Mouse (Mus musculus) frontal cortex, postnatal 25 days (tissue): ENCODE measurements at regions not wholly inside any gene's neighbourhood (a gene's known extent, or its start where the extent isn't known, plus 50 kb on each side); places are given as distances from the start of the nearest gene placed in this dataset.

ENCODE experiments used
- DNase-seq, 2 experiments: peaks; one replicate each; pipeline ENCODE4 v3.0.0; 2022; ENCODE audit warnings: low spot score in 2 of 2

GRCm38 (mm10) chr16:85743022-85743421 is 59.9 kb downstream of the Adamts1 start:
- no peak for DNase-seq

GRCm38 (mm10) chr16:85738606-85739195 is 64.2 kb downstream of the Adamts1 start:
- DNase-seq: no peak

- DNase-seq: no peak
Observed at GRCm38 (mm10) chr16:85728026-85728425, 74.9 kb downstream of the Adamts1 start.

GRCm38 (mm10) chr16:85721968-85722367 is 80.9 kb downstream of the Adamts1 start:
- no peak for DNase-seq

GRCm38 (mm10) chr16:85712291-85712690 is 90.6 kb downstream of the Adamts1 start:
- DNase-seq: no peak

- DNase-seq: no peak
Observed at GRCm38 (mm10) chr16:85704254-85705020, 98.5 kb downstream of the Adamts1 start.

GRCm38 (mm10) chr16:85702889-85703480 is 99.9 kb downstream of the Adamts1 start:
- DNase-seq: no peak

- no peak for DNase-seq
Observed at GRCm38 (mm10) chr16:85699329-85699728, 103.6 kb downstream of the Adamts1 start.

- DNase-seq: no peak
Observed at GRCm38 (mm10) chr16:85682721-85683120, 120.2 kb downstream of the Adamts1 start.

GRCm38 (mm10) chr16:85680351-85680750 is 122.6 kb downstream of the Adamts1 start:
- DNase-seq: no peak

GRCm38 (mm10) chr16:85678781-85679180 is 124.1 kb downstream of the Adamts1 start:
- DNase-seq: no peak

GRCm38 (mm10) chr16:85678228-85678627 is 124.7 kb downstream of the Adamts1 start:
- no peak for DNase-seq

- peak in 1 of 2 experiments; percentile 12 for DNase-seq
Observed at GRCm38 (mm10) chr16:85677027-85677426, 123.8 kb upstream of the Cyyr1 start.

- DNase-seq: no peak
Observed at GRCm38 (mm10) chr16:85668767-85669166, 115.6 kb upstream of the Cyyr1 start.

- DNase-seq: no peak
Observed at GRCm38 (mm10) chr16:85667790-85668189, 114.6 kb upstream of the Cyyr1 start.

GRCm38 (mm10) chr16:85649516-85649915 is 96.3 kb upstream of the Cyyr1 start:
- DNase-seq: no peak

- no peak for DNase-seq
Observed at GRCm38 (mm10) chr16:85640992-85641391, 87.8 kb upstream of the Cyyr1 start.

GRCm38 (mm10) chr16:85637079-85637478 is 83.9 kb upstream of the Cyyr1 start:
- no peak for DNase-seq

GRCm38 (mm10) chr16:85629738-85630137 is 76.5 kb upstream of the Cyyr1 start:
- DNase-seq: no peak

GRCm38 (mm10) chr16:85624505-85624904 is 71.3 kb upstream of the Cyyr1 start:
- no peak for DNase-seq

- no peak for DNase-seq
Observed at GRCm38 (mm10) chr16:85604089-85604488, 50.9 kb upstream of the Cyyr1 start.
